Mouse (Mus musculus) heart, embryonic 14.5 days (tissue): Measurements from ENCODE around the gene Cyb5b. TPM values are rescaled to one million over a fixed set of nuclear protein-coding genes. Genes with fewer than 3 reads are reported as not detected.
A peak's percentile ranks its signal among the peaks of the same experiment; 100 is the strongest.

Source experiments
- ATAC-seq: fragments of 200-750 bp; cut with Nextera tagmentation; 2 replicates; pipeline ENCODE4 v1.8.0; 2017; ENCODE audit warnings: low read depth, moderate TSS enrichment; ENCODE audit not compliant: insufficient number of reproducible peaks, insufficient read depth, low FRiP score
- H3K27ac ChIP-seq, 2 experiments: fragments of 200-500 bp in 1 of 2; fragments of 300-500 bp in 1 of 2; sonication (generic) in 1 of 2; replicated peaks in 1 of 2; 2 replicates each; pipeline ENCODE4 v1.5.1; 2012 to 2014; ENCODE audit warnings: low read depth in 2 of 2, low read length in 2 of 2, control low read depth in 1 of 2, mild to moderate bottlenecking in 1 of 2, mixed read lengths in 1 of 2; ENCODE audit not compliant: control insufficient read depth in 1 of 2, insufficient read depth in 1 of 2
- H3K27me3 ChIP-seq: fragments of 300-500 bp; sonication (generic); 2 replicates; pipeline ENCODE4 v1.6.1; 2014; ENCODE audit warnings: mild to moderate bottlenecking, low read length, control low read depth; ENCODE audit not compliant: control insufficient read depth, insufficient read depth
- H3K36me3 ChIP-seq: fragments of 300-500 bp; sonication (generic); 2 replicates; pipeline ENCODE4 v1.6.1; 2014; ENCODE audit warnings: mild to moderate bottlenecking, control low read depth, low read length, mixed read lengths; ENCODE audit not compliant: control insufficient read depth, insufficient read depth
- H3K4me1 ChIP-seq, 2 experiments: fragments of 200-500 bp in 1 of 2; fragments of 300-500 bp in 1 of 2; sonication (generic) in 1 of 2; 2 replicates each; pipeline ENCODE4 v1.6.1; 2012 to 2014; ENCODE audit warnings: low read length in 2 of 2, control low read depth in 1 of 2, mixed read lengths in 1 of 2; ENCODE audit not compliant: control insufficient read depth in 2 of 2, insufficient read depth in 2 of 2
- H3K4me2 ChIP-seq: fragments of 300-500 bp; sonication (generic); 2 replicates; pipeline ENCODE4 v1.6.1; 2014; ENCODE audit warnings: mild to moderate bottlenecking, low read length
- H3K4me3 ChIP-seq, 2 experiments: fragments of 200-500 bp in 1 of 2; fragments of 300-500 bp in 1 of 2; sonication (generic) in 1 of 2; 2 replicates each; pipeline ENCODE4 v1.5.1; 2012 to 2014; ENCODE audit warnings: low read length in 2 of 2, mild to moderate bottlenecking in 2 of 2, control low read depth in 1 of 2, low read depth in 1 of 2, moderate library complexity in 1 of 2; ENCODE audit not compliant: control insufficient read depth in 1 of 2, insufficient read depth in 1 of 2
- H3K9ac ChIP-seq: fragments of 300-500 bp; sonication (generic); 2 replicates; pipeline ENCODE4 v1.6.1; 2014; ENCODE audit warnings: mild to moderate bottlenecking, low read length
- H3K9me3 ChIP-seq: fragments of 300-500 bp; sonication (generic); 2 replicates; pipeline ENCODE4 v1.6.1; 2016; ENCODE audit warnings: low read length, control low read depth; ENCODE audit not compliant: control insufficient read depth
- WGBS: fragments of 180-500 bp; shearing (Covaris S2); extraction: QIAGEN DNeasy Blood & Tissue Kit; methylation state at CpG from one replicate; pipeline ENCODE4 v1.1.7; 2014; 5-methylcytosine and 5-hydroxymethylcytosine counted together
- polyA plus RNA-seq: library from polyadenylated mRNA; unstranded; fragments of >200 nt; fragmentation: Nextera tagmentation; extraction: Ambion mirVana; gene quantifications from 2 replicates; pipeline ENCODE4 v1.2.1, GENCODE M21; 2014

Gene Cyb5b
- polyA plus RNA-seq, 1 experiment from 2014 or later, result 65.6 TPM

DNA sequence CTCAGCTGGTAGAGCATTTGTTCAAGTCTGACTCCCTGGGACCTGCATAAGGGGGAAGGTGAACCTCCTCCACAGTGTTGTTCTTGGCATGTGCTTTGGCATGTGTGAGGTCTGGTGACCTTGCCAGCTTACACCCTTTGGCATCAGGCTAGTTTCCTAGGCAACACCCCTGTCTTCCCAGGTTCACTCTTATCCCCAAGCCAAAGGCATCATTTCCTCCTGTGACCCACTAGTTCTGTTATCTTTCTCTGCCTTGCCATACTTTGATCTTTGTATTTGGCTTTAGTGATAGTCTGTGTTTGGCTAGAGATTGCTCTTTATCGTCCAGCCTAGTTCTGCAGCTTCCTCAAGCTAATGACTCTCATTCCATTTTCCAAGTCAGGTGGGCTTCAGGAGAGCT, 7.4 kb downstream of the Cyb5b start:
- Histone ChIP-seq H3K4me3 (no peak overlapping the region), H3K4me2 (no peak overlapping the region), H3K27ac (no peak overlapping the region), H3K27me3 (no peaks in the 10 kb centered on the region), H3K36me3 (peaks cover 50% of the 10 kb centered on the region), H3K9ac (no peak overlapping the region), H3K4me1 (peaks cover 2 to 11% of the 10 kb centered on the region in 2 experiments; a peak in 2 of 4 replicates), H3K9me3 (0 out of 2 replicates have a peak, but pooled peaks cover 2% of the 10 kb centered on the region)
- 38% methylated on average over 1 of the region's 1 CpGs for WGBS
- no peak for ATAC-seq

DNA sequence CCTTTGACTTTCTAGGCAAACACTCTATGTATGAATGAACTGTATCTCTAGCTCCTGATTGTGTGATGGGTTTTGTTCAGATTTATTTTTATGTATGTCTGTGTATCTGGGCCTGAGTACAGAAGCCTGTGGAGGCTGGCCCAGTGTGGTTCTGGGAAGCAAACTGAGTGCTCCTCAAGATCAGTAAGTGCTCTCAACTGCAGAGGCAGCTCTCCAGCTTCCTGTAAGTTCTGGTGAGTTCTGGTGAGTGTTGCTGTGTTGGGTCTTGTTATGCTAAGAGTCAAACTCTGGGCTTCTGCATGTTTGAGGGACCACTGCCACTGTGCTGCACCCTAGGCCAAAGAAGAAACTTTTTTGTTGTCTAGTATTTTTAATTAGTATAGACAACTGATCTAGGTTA, 8.4 kb downstream of the Cyb5b start:
- Histone ChIP-seq H3K4me1 (peaks cover 2 to 11% of the 10 kb centered on the region in 2 experiments; a peak in 2 of 4 replicates), H3K4me3 (no peak overlapping the region), H3K9ac (no peak overlapping the region), H3K27ac (no peak overlapping the region), H3K27me3 (no peaks in the 10 kb centered on the region), H3K36me3 (peaks cover 44% of the 10 kb centered on the region), H3K9me3 (0 out of 2 replicates have a peak, but pooled peaks cover 2% of the 10 kb centered on the region), H3K4me2 (no peak overlapping the region)
- no peak for ATAC-seq

DNA sequence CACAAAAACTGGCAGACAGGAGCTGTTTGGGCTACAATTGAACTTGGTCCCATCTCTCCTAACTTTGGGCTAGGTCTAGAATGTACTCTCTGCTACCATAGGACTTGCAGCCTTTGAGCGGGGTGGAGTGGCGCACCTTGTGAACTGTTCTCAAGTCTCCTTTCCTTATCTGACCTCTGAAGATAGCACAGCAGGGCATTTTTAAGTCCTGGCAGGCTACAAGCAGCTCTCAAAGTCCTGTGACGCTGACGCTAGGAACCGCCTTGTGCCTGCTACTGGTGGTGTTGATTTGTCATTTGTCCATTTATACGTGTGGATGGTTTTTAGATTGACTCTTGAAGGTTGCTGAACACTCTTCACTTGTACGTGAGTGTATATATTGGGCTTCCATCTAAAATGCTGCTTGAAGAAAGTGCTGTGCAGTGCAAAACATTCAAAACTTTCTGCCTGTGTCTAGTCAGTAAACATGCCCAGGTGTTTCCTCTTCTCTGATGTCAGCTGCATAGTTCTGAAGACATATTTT, 13.9 kb downstream of the Cyb5b start:
- no peak for ATAC-seq
- peaks cover 3 to 25% of the 10 kb centered on the region in 2 experiments for H3K4me1 ChIP-seq
- H3K36me3 ChIP-seq, result peaks cover 20% of the 10 kb centered on the region
- peak overlapping the region; percentile 62 to 72 for H3K27ac ChIP-seq
- no peak overlapping the region for H3K9ac ChIP-seq
- no peaks in the 10 kb centered on the region for H3K9me3 ChIP-seq
- no peak overlapping the region for H3K4me3 ChIP-seq
- WGBS, result 31% methylated on average over 7 of the region's 7 CpGs
- no peak overlapping the region for H3K4me2 ChIP-seq
- no peaks in the 10 kb centered on the region for H3K27me3 ChIP-seq

DNA sequence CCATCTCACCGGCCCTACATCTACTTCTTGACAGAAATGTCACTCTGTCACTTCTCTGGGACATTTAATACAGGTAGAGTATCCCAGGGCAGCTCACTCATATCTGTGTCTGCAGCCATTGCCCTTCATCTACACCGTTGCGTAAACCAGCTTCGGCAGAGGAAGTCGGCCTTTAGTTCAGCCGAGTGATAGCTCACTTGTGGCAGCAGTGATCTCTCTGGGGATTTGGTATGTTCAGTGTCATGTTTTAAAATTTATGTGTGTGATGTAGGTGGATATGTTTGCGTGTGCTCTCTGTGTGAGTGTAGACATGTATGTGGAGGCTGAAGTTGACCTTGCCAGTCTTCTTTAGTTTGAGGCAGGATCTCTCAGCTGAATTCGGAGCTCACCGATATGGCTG, 15.3 kb downstream of the Cyb5b start:
- WGBS, result 80% methylated on average over 9 of the region's 9 CpGs
- no peak overlapping the region for H3K4me2 ChIP-seq
- H3K4me3 ChIP-seq, result no peak overlapping the region
- H3K36me3 ChIP-seq, result peaks cover 34% of the 10 kb centered on the region
- H3K27me3 ChIP-seq, result no peaks in the 10 kb centered on the region
- H3K9me3 ChIP-seq, result no peaks in the 10 kb centered on the region
- no peak overlapping the region for H3K27ac ChIP-seq
- ATAC-seq, result no peak
- peaks cover 3 to 25% of the 10 kb centered on the region in 2 experiments for H3K4me1 ChIP-seq
- H3K9ac ChIP-seq, result no peak overlapping the region

DNA sequence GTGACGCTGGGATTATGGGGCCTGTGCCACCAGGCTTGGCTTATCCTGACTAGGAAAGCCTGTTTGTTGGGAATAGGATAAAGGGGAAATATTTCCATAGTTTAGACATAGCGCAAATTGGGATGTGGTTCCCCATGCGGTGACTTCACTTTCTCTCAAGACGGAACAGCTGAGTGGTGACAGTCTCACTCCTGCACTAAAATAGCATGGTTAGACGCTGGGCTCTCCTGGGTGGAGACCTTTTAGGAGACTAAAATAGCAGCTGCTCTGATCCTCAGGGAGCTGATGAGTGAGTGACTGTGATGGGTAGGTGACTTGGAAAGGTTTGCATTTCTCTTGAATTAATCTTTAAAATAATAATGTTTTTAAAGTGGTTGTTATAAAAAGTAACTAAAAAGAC, 17.4 kb downstream of the Cyb5b start:
- WGBS, result 23% methylated on average over 5 of the region's 5 CpGs
- 0 out of 2 replicates have a peak overlapping the region, but pooled peaks have one; percentile 42 for H3K9ac ChIP-seq
- no peaks in the 10 kb centered on the region for H3K9me3 ChIP-seq
- peak overlapping the region; percentile 57 for H3K4me2 ChIP-seq
- H3K36me3 ChIP-seq, result peaks cover 45% of the 10 kb centered on the region
- peaks cover 3 to 29% of the 10 kb centered on the region in 2 experiments for H3K4me1 ChIP-seq
- peak overlapping the region; percentile 78 to 88 for H3K27ac ChIP-seq
- ATAC-seq, result no peak
- no peaks in the 10 kb centered on the region for H3K27me3 ChIP-seq
- H3K4me3 ChIP-seq, result peak overlapping the region; percentile 12 to 21; a peak in 2 of 4 replicates

DNA sequence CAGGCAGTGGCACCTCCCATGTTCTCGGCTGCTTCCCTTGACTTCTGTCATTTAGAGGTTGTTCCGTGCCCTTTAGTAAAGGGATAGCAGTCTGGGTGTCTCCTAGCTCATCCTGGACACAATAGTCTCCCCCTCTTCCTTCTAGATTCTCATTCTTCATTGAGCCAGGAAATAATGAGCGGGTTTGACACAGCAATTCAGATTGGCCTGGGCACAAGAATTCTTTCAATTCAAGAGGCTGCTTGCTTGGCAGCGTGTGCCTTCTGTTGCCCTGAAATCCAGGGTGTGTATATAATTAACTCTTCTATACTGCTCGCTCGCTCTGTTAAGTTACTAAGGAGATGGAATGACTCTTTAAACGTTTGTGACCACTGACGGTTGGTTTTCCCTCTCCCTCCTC, 21.7 kb downstream of the Cyb5b start:
- no peak overlapping the region for H3K4me3 ChIP-seq
- H3K27ac ChIP-seq, result peak overlapping the region; percentile 32 to 39; a peak in 2 of 4 replicates
- no peaks in the 10 kb centered on the region for H3K27me3 ChIP-seq
- 69% methylated on average over 8 of the region's 8 CpGs for WGBS
- no peak overlapping the region for H3K4me2 ChIP-seq
- H3K4me1 ChIP-seq, result peaks cover 0 to 16% of the 10 kb centered on the region in 2 experiments; a peak in 3 of 4 replicates
- no peak for ATAC-seq
- H3K9ac ChIP-seq, result no peak overlapping the region
- peaks cover 75% of the 10 kb centered on the region for H3K36me3 ChIP-seq
- no peaks in the 10 kb centered on the region for H3K9me3 ChIP-seq

DNA sequence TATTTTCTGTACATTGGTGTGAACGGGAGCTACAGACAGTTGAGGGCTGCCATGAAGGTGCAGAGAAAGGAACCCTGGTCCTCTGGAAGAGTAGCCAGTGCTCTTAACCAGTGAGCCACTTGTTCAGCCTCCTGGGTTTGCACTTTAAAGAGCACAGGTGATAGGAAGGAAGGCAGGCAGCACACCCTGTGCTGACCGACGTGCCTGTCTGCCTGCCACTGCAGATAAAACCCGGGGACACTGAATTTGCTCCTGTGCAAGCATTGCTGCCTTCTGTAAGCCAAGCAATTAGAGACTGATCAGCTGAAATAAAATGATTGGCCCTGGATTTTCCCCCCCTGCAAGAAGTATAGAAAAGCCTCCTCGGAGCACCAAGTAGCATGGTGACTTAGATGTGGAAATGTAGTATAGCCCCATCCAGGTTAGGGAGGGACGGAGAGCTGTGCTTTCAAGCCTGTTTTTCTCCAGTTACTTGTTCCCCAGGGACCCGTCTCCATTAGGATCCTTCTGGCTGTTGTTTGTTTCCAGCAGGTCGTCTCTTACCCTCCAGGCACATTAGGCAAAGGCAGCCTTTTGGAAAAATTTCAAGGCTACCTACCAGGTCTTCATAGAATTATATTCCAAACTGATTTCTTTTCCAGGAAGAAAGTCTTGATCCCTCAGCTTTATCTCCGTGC, 22.7 kb downstream of the Cyb5b start:
- Histone ChIP-seq H3K9me3 (peaks cover 2% of the 10 kb centered on the region), H3K4me1 (peaks cover 0 to 9% of the 10 kb centered on the region in 2 experiments; a peak in 3 of 4 replicates), H3K36me3 (peaks cover 84% of the 10 kb centered on the region), H3K27me3 (no peaks in the 10 kb centered on the region), H3K9ac (no peak overlapping the region), H3K4me3 (no peak overlapping the region), H3K27ac (peak overlapping the region; percentile 19 to 39; a peak in 2 of 4 replicates), H3K4me2 (no peak overlapping the region)
- no peak for ATAC-seq
- WGBS, result 66% methylated on average over 9 of the region's 9 CpGs
